Mouse (Mus musculus) urinary bladder, adult 18-20 months (tissue): ENCODE results near the gene Rnaseh2c.
A peak's percentile ranks its signal among the peaks of the same experiment; 100 is the strongest.

ENCODE experiments used
- DNase-seq, 2 experiments: peaks; one replicate each; pipeline ENCODE4 v3.0.0; 2022; ENCODE audit warnings: low spot score in 2 of 2, mixed read lengths in 2 of 2

Rnaseh2c gene

GRCm38 (mm10) chr19:5632120-5632519 lies 30.4 kb downstream of the Rnaseh2c start:
- DNase-seq, result no peak

- DNase-seq, result no peak
These were observed 34.4 kb downstream of the Rnaseh2c start for GRCm38 (mm10) chr19:5636036-5636570.

- no peak for DNase-seq
These were observed 34.9 kb downstream of the Rnaseh2c start for GRCm38 (mm10) chr19:5636571-5637041.

DNA sequence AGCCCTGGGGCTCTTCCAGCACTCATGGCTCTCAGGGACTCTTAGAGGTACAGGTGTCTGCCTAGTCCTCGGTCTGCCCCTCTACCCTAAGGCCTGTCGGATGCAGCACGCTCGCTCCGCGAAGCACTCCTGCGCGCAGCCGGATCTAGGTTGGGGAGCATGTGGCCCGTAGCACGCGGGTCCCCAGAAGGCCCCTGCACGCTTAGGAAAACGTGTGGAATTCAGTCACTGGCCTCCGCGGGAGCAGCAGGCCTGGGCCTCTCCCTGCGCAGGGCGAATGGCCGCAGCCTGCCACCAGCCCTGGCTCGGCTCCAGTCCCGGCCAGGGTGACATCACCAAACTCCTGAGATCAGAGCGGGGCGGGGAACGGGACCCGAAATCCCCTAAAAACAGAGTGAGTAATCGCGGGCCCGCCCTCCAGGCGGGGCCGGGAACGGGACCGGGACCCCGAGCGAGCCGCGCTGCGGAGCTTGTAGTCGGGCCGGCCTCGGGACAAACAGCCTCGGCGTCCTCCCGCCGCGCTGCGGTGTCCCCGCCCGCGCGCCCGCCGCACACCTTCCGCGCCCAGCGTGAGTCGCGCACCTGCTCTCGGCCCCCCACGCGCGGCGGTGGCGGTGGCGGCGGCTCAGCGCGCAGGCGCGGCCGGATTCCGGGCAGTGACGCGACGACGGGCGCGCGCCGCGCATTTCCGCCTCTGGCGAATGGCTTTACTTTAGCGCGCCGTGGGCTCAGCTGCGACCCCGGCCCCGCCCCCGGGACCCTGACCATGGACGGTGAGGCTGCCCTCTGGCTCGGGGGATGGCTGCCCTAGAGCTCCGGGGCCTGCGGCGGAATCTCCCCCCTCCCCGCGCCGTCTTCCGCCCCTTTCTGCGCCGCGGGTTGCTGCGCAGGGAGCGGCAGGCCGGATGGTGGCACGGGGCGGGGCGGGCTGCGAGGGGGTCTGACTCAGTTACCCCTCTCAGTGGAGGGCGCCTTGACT lies 35.7 kb downstream of the Rnaseh2c start, which contains the start of gene Rela:
Gene Rela (plus strand): TSS at position 415 of the 979 bp plus-strand sequence.
- DNase-seq, result peak; percentile 92 to 93

DNA sequence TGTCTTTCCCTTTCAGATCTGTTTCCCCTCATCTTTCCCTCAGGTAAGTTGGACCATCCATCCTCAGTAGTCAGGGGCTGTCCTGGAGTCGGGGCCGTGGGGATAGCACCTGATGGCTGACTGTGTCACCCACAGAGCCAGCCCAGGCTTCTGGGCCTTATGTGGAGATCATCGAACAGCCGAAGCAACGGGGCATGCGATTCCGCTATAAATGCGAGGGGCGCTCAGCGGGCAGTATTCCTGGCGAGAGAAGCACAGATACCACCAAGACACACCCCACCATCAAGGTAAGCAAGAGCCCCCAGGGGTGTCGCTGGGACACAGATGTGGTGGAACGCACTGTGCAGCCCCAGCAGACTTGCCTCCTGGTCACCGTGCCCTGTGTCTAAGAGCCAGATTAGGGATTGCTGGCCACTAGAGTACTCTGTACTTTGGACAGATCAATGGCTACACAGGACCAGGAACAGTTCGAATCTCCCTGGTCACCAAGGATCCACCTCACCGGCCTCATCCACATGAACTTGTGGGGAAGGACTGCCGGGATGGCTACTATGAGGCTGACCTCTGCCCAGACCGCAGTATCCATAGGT lies 36.8 kb downstream of the Rnaseh2c start:
- no peak for DNase-seq

GRCm38 (mm10) chr19:5640339-5640738 lies 38.7 kb downstream of the Rnaseh2c start:
- DNase-seq, result no peak

GRCm38 (mm10) chr19:5641021-5641420 lies 39.3 kb downstream of the Rnaseh2c start:
- DNase-seq, result no peak

GRCm38 (mm10) chr19:5641641-5642040 lies 40.0 kb downstream of the Rnaseh2c start:
- no peak for DNase-seq

DNA sequence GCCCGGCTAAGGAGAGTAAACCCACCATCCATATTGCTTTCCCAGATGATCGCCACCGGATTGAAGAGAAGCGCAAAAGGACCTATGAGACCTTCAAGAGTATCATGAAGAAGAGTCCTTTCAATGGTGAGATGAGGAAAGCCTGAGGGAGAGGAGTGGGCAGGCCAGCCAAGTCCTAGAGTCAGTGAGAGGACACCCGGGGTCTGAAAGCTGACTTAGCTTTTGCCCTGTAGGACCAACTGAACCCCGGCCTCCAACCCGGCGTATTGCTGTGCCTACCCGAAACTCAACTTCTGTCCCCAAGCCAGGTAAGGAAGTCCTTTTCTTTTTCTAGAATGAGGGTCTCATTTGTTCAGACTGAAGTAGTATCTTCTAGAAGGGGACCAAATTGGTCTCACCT lies 43.6 kb downstream of the Rnaseh2c start:
- no peak for DNase-seq

GRCm38 (mm10) chr19:5646731-5647330 lies 45.2 kb downstream of the Rnaseh2c start:
- no peak for DNase-seq

- DNase-seq, result no peak
These were observed 46.1 kb downstream of the Rnaseh2c start for GRCm38 (mm10) chr19:5647791-5648190.

DNA sequence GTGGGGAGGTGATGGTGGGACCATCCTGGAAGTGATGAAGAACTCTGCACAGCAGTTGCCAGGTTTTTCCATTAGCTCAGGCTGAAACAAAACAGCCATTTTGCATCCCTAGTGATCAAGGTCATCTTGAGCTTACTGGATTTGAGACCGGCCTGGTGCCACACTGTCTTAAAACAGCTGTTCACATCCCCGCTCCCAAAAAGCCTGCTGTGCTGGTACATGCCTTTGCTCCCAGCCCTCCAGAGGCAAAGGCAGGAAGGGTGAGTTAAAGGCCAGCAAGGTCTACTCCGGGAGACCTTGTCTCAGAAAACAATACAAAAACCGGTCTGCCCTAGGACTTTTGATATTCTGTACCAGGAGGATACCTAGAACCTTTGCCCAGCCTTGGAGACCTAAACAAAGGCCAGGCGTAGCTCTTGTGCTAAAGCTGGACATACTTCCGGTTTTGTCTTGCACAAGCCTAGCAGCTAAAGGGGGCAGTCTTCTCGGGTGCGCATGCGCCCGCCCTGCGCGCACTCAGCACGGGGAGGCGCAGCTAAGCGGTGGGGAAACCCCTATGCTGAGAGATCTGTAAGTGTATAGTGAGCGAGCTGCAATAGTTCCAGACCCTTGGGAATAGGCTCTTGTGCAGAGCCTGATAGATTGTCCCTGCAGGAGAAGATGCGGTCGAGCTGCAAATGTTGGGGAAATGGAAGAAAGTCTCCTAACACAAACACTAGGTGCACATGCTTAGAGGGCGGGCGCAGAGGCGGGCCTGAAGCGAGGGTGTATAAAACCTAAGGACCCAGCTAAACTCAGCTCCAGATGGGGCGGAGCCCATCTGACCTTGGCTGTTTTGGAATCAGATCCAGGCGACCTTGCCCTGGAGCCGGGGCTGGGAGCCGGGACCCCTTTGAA lies 47.0 kb downstream of the Rnaseh2c start:
- peak; percentile 63 to 77 for DNase-seq

DNA sequence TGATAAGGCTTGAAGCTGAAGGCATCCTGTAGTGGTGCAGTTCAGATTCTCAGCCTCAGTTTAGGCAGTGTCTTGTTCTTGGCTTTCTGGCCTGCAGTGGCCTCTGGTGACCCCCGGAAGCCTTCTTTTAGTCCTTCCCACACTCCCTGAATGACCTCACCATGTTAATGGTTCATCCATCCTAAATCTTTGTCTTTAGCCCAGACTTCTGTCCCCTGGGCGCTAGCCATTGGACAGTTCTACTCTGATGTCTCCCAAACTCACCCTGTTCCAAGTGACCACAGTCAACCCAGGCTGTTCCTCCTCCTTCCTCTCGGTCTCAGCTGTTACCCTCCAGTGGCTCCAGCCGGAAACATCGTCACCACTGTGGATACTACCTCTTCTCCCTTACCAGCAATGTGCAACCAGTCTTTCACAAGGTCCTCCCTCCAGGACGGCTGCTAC lies 47.6 kb downstream of the Rnaseh2c start:
- DNase-seq, result no peak

- DNase-seq, result no peak
These were observed 50.0 kb downstream of the Rnaseh2c start for GRCm38 (mm10) chr19:5651502-5652274.

DNA sequence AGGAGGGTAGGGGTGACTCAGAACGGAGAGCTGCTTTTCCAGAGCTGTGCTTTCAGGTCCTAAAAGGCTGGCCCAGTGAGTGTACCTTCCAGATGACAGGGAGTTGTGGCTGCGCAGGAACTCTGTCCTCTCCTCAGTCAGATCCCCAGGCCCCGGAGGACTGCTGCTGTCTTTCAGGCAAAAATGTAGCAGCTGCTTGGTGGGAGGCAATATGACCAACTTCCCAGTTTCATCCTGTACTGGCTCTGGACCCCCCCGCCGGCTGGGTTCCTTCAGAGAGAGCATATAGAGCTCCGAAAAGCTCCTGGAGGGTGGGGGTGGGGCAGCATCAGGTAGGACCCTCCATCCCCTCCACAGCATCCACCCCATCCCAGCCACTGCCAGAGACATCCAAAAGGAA lies 50.9 kb downstream of the Rnaseh2c start:
- no peak for DNase-seq

GRCm38 (mm10) chr19:5653969-5654719 lies 52.5 kb downstream of the Rnaseh2c start:
- DNase-seq, result peak in 1 of 2 experiments; percentile 46

DNA sequence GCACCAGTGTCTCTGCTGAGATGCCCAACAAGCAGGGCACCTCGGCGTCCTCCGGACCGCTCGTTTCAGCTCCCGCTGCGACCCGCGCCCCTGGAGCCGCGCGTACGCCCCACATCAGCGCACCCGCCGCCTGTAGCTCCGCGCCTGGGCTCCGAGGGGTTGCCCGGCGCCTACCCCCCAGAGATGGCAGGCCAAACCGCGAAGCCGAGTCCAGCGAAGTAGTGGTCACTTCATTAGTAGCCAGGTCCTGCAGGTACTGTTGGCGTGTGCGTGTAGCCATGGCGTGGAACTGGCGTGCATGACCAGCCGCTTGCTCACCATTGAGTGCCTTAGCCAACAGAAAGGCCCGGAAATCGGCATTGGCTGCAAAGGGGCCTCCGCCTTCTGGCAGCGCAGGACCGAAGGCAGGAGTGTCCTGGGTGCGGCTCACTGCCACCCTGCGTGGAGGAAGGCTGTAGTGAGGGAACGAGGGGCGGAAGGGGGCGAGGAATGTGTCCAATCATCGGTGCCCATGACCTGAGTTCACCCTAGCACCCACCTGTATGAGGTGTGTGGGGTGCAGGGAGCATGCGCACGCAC lies 53.1 kb downstream of the Rnaseh2c start:
- no peak for DNase-seq
